Comparison of ENCODE assay signal across 8 mouse cellular contexts in the genomic region with DNA sequence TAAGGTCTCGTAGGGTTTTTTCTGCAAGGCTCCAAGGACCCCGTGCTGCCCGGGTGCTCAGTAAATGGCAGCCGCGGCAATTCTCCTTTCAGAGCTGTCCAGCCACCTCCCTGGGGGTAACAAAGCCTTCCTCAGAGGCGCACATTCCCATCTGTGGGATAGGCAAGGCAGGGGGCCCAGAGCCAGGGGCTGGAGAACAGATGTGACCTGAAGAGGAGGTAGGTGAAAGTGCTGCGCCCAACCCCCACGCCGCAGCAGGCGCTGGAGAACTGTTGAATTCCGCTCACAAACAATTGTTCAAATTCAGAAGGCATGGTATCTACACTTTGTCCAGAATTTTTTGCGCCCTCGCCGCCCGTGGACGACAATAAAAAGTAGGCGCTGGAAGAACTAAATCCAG. TPM values are rescaled to one million over a fixed set of nuclear protein-coding genes. Genes with fewer than 3 reads are reported as not detected.
DNase-seq lines count a peak whose midpoint lies in the region; ATAC-seq lines count a peak whose summit lies in the region.

No protein-coding gene starts in this region.

- H3K4me3 ChIP-seq in kidney, embryonic 16.5 days (ENCODE audit: low read length) = peak overlapping the region; percentile 96
- H3K4me3 ChIP-seq in neural tube, embryonic 12.5 days = peak overlapping the region; percentile 4; the same call in 1 of the 2 replicates

- peaks cover 12% of the 10 kb centered on the region for H3K27me3 ChIP-seq in kidney, embryonic 16.5 days (ENCODE audit: insufficient read depth, low read length)
- peaks cover 16% of the 10 kb centered on the region for H3K27me3 ChIP-seq in neural tube, embryonic 12.5 days (replicated peaks)

- no peak overlapping the region for H3K27ac ChIP-seq in kidney, embryonic 16.5 days (ENCODE audit: low read length)
- H3K27ac ChIP-seq in neural tube, embryonic 12.5 days = no peak overlapping the region

- 2% methylated on average over 17 of the region's 17 CpGs for WGBS in kidney, embryonic 16.5 days
- under 1% methylated on average over 17 of the region's 17 CpGs for WGBS in neural tube, embryonic 12.5 days

- H3K9me3 ChIP-seq in kidney, embryonic 16.5 days (ENCODE audit: low read length) = no peaks in the 10 kb centered on the region
- no peaks in the 10 kb centered on the region for H3K9me3 ChIP-seq in neural tube, embryonic 12.5 days

- peak overlapping the region; percentile 99 for H3K9ac ChIP-seq in kidney, embryonic 16.5 days (replicated peaks; ENCODE audit: low read length)
- no peak overlapping the region for H3K9ac ChIP-seq in neural tube, embryonic 12.5 days

- DNase-seq in adrenal gland, postnatal 14 days = peak; percentile 39
- no peak for DNase-seq in adrenal gland, adult 8-10 months
- peak; percentile 31 for DNase-seq in right cerebral cortex, postnatal 4 days
- DNase-seq in right cerebral cortex, adult 2 months (ENCODE audit: low spot score in 2 of 2) = no peak
- no peak for DNase-seq in T-cell, adult 2 months (ENCODE audit: low spot score)
- no peak for DNase-seq in urinary bladder, postnatal 10 days (ENCODE audit: low spot score)

- peak overlapping the region; percentile 82 for H3K4me2 ChIP-seq in kidney, embryonic 16.5 days (replicated peaks; ENCODE audit: low read depth, low read length)
- H3K4me2 ChIP-seq in neural tube, embryonic 12.5 days (replicated peaks) = peak overlapping the region; percentile 99

- no peaks in the 10 kb centered on the region for H3K36me3 ChIP-seq in kidney, embryonic 16.5 days (ENCODE audit: insufficient read depth, low read length)
- H3K36me3 ChIP-seq in neural tube, embryonic 12.5 days = no peaks in the 10 kb centered on the region

- ATAC-seq in kidney, embryonic 16.5 days (ENCODE audit: low FRiP score, low TSS enrichment) = no peak
- no peak for ATAC-seq in neural tube, embryonic 12.5 days (ENCODE audit: low FRiP score, low read depth)

- H3K4me1 ChIP-seq in kidney, embryonic 16.5 days (ENCODE audit: insufficient read depth, low read length) = peaks cover 47% of the 10 kb centered on the region
- peaks cover 40% of the 10 kb centered on the region for H3K4me1 ChIP-seq in neural tube, embryonic 12.5 days

RNA-seq across cellular contexts. Expression of a gene that starts 0.4 kb away (rescaled TPM):
- total RNA-seq in adrenal gland, postnatal 14 days (2021) = 65.0 and 71.9 TPM in 2 replicates
- 100 to 1,000 TPM in 1 of 4 experiments, 10 to 100 TPM in 3; 72.0 to 109 (median 82.9) TPM for total RNA-seq in adrenal gland, adult 8-10 months (2022)
- 9.8 and 11.7 TPM in 2 replicates for polyA plus RNA-seq in kidney, embryonic 16.5 days (2015; fragmentation: Nextera tagmentation; extraction: Ambion mirVana)
- polyA plus RNA-seq in neural tube, embryonic 12.5 days (2016; fragmentation: Nextera tagmentation; extraction: Ambion mirVana) = 10.5 TPM in 2 replicates

RNA-seq across cellular contexts. Expression of a gene that starts 36.7 kb away (rescaled TPM):
- 0.78 and 1.8 TPM in 2 replicates for total RNA-seq in adrenal gland, postnatal 14 days (2021)
- total RNA-seq in adrenal gland, adult 8-10 months (2022) = under 1 TPM; 0.42 to 0.92 (median 0.64) TPM
- polyA plus RNA-seq in kidney, embryonic 16.5 days (2015; fragmentation: Nextera tagmentation; extraction: Ambion mirVana) = 0.44 and 0.58 TPM in 2 replicates
- polyA plus RNA-seq in neural tube, embryonic 12.5 days (2016; fragmentation: Nextera tagmentation; extraction: Ambion mirVana) = 0.22 and 0.28 TPM in 2 replicates

Comparison
In these comparisons a context has a peak if more than half of its experiments do, and no peak if none do; other contexts are left out.
1. DNase-seq: peak in adrenal gland, postnatal 14 days (single experiment) and right cerebral cortex, postnatal 4 days (single experiment); none in adrenal gland, adult 8-10 months (single experiment), right cerebral cortex, adult 2 months (0 of 2), T-cell, adult 2 months (single experiment) and urinary bladder, postnatal 10 days (single experiment).